Mouse (Mus musculus): ENCODE data around the gene Cdkal1.

GRCm38 (mm10) chr13:29202562-29202961 is 652.9 kb downstream of the Cdkal1 start:
- TF ChIP-seq GATA1 (IDR thresholded peaks at IDR 0.05; ENCODE audit: borderline replicate concordance, low read length): no peak
- TF ChIP-seq FLI1 (IDR thresholded peaks at IDR 0.05; ENCODE audit: low read length): no peak

Data from megakaryocyte, embryonic 14.5 days (primary cell).